Mouse (Mus musculus): ENCODE data around the gene Gemin5. TPM values are rescaled to one million over a fixed set of nuclear protein-coding genes. Genes with fewer than 3 reads are reported as not detected.

Gemin5 gene
- total and polyA plus RNA-seq, 3 experiments = 66.7 to 89.6 (median 88.6) TPM

- in situ Hi-C loops (cut with MboI; ENCODE audit: low pct_ligation_motif_present, low pct_unique_long_range_greater_than_20kb, low sequenced_read_pairs) = loop anchor here (5.0 kb wide), 1 partner anchor 34 kb away; no protein-coding TSS in a partner anchor
- H3K4me3 ChIP-seq (replicated peaks in 1 of 3; ENCODE audit: low read depth in 2 of 3, low read length in 2 of 3, poor library complexity in 1 of 3) = peak overlapping the region in 2 of 3 experiments; percentile 63 to 95
- dilution Hi-C loops (cut with MboI; ENCODE audit: extremely low pct_ligation_motif_present, extremely low pct_unique_long_range_greater_than_20kb, low sequenced_read_pairs) = no loop called here
- peaks cover 9 to 35% of the 10 kb centered on the region in 2 experiments for H3K4me1 ChIP-seq (ENCODE audit: control insufficient read depth in 1 of 2, insufficient read depth in 2 of 2)
- no peak overlapping the region for H3K27ac ChIP-seq (ENCODE audit: insufficient read depth, low read depth)
- H3K4me2 ChIP-seq (ENCODE audit: insufficient read depth, low read depth, poor library complexity, severe bottlenecking) = peak overlapping the region; percentile 91
- H3K27me3 ChIP-seq (replicated peaks) = no peaks in the 10 kb centered on the region
- TF ChIP-seq RCOR1 (conservative IDR thresholded peaks at IDR 0.05; ENCODE audit: low read depth, low read length) = no peak
- no peak for TF ChIP-seq MAFK (IDR thresholded peaks at IDR 0.05; ENCODE audit: insufficient replicate concordance, low read length)
- peak; percentile 45; the same call in 1 of the 2 replicates for TF ChIP-seq ETS1 (conservative IDR thresholded peaks at IDR 0.05; ENCODE audit: low read depth, low read length)
- TF ChIP-seq ELF1 (IDR thresholded peaks at IDR 0.05; ENCODE audit: low read depth, low read length) = no peak
- no peak; the same call in none of the 2 replicates for TF ChIP-seq EP300 (IDR thresholded peaks at IDR 0.05; ENCODE audit: low read length)
- no peak for TF ChIP-seq GABPA (IDR thresholded peaks at IDR 0.05; ENCODE audit: insufficient replicate concordance, low read depth, low read length)
- TF ChIP-seq MYC (IDR thresholded peaks at IDR 0.05; ENCODE audit: low read depth, low read length) = no peak
- TF ChIP-seq ZKSCAN1 (IDR thresholded peaks at IDR 0.05; ENCODE audit: borderline replicate concordance, low read depth, low read length) = no peak
- peak; percentile 56; the same call in 1 of the 2 replicates for TF ChIP-seq MAZ (IDR thresholded peaks at IDR 0.05; ENCODE audit: low read depth, low read length)
- no peak for TF ChIP-seq POLR2A (IDR thresholded peaks at IDR 0.05; ENCODE audit: low read depth, low read length)
- peak; percentile 20; the same call in 1 of the 2 replicates for TF ChIP-seq ZNF384 (IDR thresholded peaks at IDR 0.05; ENCODE audit: low read depth, low read length)
- TF ChIP-seq JUND (conservative IDR thresholded peaks at IDR 0.05; ENCODE audit: low read depth, low read length) = no peak
- no peak for TF ChIP-seq NELFE (IDR thresholded peaks at IDR 0.05; ENCODE audit: low read depth, low read length)
- peak; percentile 34; the same call in 1 of the 2 replicates for TF ChIP-seq BHLHE40 (IDR thresholded peaks at IDR 0.05; ENCODE audit: low read depth, low read length)
- TF ChIP-seq SIN3A (IDR thresholded peaks at IDR 0.05; ENCODE audit: low read length) = no peak
- TF ChIP-seq POLR2AphosphoS2 (IDR thresholded peaks at IDR 0.05; ENCODE audit: low read depth, low read length) = no peak
- peak; percentile 83 for TF ChIP-seq CHD2 (IDR thresholded peaks at IDR 0.05; ENCODE audit: low read length)
- TF ChIP-seq MXI1 (IDR thresholded peaks at IDR 0.05; ENCODE audit: low read depth, low read length) = no peak
- TF ChIP-seq CHD1 (IDR thresholded peaks at IDR 0.05; ENCODE audit: low read depth, low read length) = no peak
- no peak for TF ChIP-seq PAX5 (IDR thresholded peaks at IDR 0.05; ENCODE audit: low read length)
- TF ChIP-seq IRF4 (IDR thresholded peaks at IDR 0.05; ENCODE audit: low read depth, low read length) = peak; percentile 79
- no peak for TF ChIP-seq ZMIZ1 (IDR thresholded peaks at IDR 0.05; ENCODE audit: low read depth, low read length)
- TF ChIP-seq E2F4 (IDR thresholded peaks at IDR 0.05; ENCODE audit: insufficient replicate concordance, low read depth, low read length) = no peak
- 0 out of 2 replicates have a peak, but pooled peaks have one; percentile 14 for TF ChIP-seq HCFC1 (IDR thresholded peaks at IDR 0.05; ENCODE audit: low read depth, low read length)
- no peak for TF ChIP-seq UBTF (IDR thresholded peaks at IDR 0.05; ENCODE audit: low read depth, low read length)
- H3K9me3 ChIP-seq (replicated peaks; ENCODE audit: low read length) = no peaks in the 10 kb centered on the region
- peaks cover 34% of the 10 kb centered on the region for H3K79me2 ChIP-seq (replicated peaks; ENCODE audit: control insufficient read depth, extremely low read depth, insufficient read depth, poor library complexity, severe bottlenecking)
- DNase-seq (ENCODE audit: extremely low read depth) = no peak
- H3K9ac ChIP-seq (ENCODE audit: insufficient read depth, low read depth) = peak overlapping the region; percentile 97
- H3K36me3 ChIP-seq (replicated peaks in 1 of 2; ENCODE audit: control insufficient read depth in 1 of 2, insufficient read depth in 1 of 2, low read length in 1 of 2) = peaks cover 2 to 13% of the 10 kb centered on the region in 2 experiments
These were observed 30.3 kb upstream of the Gemin5 start for GRCm38 (mm10) chr11:58198663-58199062.

Measured in CH12.LX (cell line).